Mouse (Mus musculus) hindbrain, embryonic 15.5 days (tissue): ENCODE results near the gene 9330182O14Rik. TPM values are rescaled to one million over a fixed set of nuclear protein-coding genes. Genes with fewer than 3 reads are reported as not detected.

Experiments used
- ATAC-seq: fragments of 200-750 bp; cut with Nextera tagmentation; 2 replicates; pipeline ENCODE4 v1.8.0; 2017; ENCODE audit warnings: low read depth, moderate number of reproducible peaks, moderate TSS enrichment; ENCODE audit not compliant: low FRiP score
- H3K27ac ChIP-seq: fragments of 300-500 bp; sonication (generic); replicated peaks from 2 replicates; pipeline ENCODE4 v1.5.1; 2015; ENCODE audit warnings: mild to moderate bottlenecking, inconsistent platforms
- H3K27me3 ChIP-seq: fragments of 300-500 bp; sonication (generic); 2 replicates; pipeline ENCODE4 v1.6.1; 2015; ENCODE audit warnings: control low read depth, inconsistent platforms
- H3K36me3 ChIP-seq: fragments of 300-500 bp; sonication (generic); 2 replicates; pipeline ENCODE4 v1.6.1; 2015; ENCODE audit warnings: control low read depth, inconsistent platforms
- H3K4me1 ChIP-seq: fragments of 300-500 bp; sonication (generic); replicated peaks from 2 replicates; pipeline ENCODE4 v1.6.1; 2015; ENCODE audit warnings: control low read depth, inconsistent platforms
- H3K4me2 ChIP-seq: fragments of 300-500 bp; sonication (generic); 2 replicates; pipeline ENCODE4 v1.6.1; 2015; ENCODE audit warnings: moderate library complexity, mild to moderate bottlenecking, inconsistent platforms
- H3K4me3 ChIP-seq: fragments of 300-500 bp; sonication (generic); 2 replicates; pipeline ENCODE4 v1.5.1; 2015; ENCODE audit warnings: mild to moderate bottlenecking, inconsistent platforms
- H3K9ac ChIP-seq: fragments of 300-500 bp; sonication (generic); 2 replicates; pipeline ENCODE4 v1.6.1; 2015; ENCODE audit warnings: inconsistent platforms
- H3K9me3 ChIP-seq: fragments of 300-500 bp; sonication (generic); 2 replicates; pipeline ENCODE4 v1.6.1; 2016; ENCODE audit warnings: control low read depth, inconsistent platforms
- WGBS: fragments of 180-500 bp; shearing (Covaris S2); methylation state at CpG from one replicate; pipeline ENCODE4 v1.1.7; 2015; 5-methylcytosine and 5-hydroxymethylcytosine counted together
- polyA plus RNA-seq: library from polyadenylated mRNA; unstranded; fragments of >200 nt; fragmentation: Nextera tagmentation; extraction: Ambion mirVana; gene quantifications from 2 replicates; pipeline ENCODE4 v1.2.1, GENCODE M21; 2015

Gene 9330182O14Rik
- polyA plus RNA-seq, result not detected in 2 replicates

- Histone ChIP-seq H3K9me3 (no peaks in the 10 kb centered on the region), H3K36me3 (no peaks in the 10 kb centered on the region), H3K27ac (no peak within 1 kb of the TSS), H3K9ac (no peak within 1 kb of the TSS), H3K4me1 (0 out of 2 replicates have a peak, but pooled peaks cover 3% of the 10 kb centered on the region), H3K27me3 (no peaks in the 10 kb centered on the region), H3K4me2 (no peak within 1 kb of the TSS), H3K4me3 (no peak within 1 kb of the TSS)
- ATAC-seq, result no peak
- 64% methylated on average over 10 of the region's 10 CpGs for WGBS
Measured at GRCm38 (mm10) chr15:40134152-40134792, at the start of gene 9330182O14Rik. 9330182O14Rik (plus strand) TSS chr15:40134365.

DNA sequence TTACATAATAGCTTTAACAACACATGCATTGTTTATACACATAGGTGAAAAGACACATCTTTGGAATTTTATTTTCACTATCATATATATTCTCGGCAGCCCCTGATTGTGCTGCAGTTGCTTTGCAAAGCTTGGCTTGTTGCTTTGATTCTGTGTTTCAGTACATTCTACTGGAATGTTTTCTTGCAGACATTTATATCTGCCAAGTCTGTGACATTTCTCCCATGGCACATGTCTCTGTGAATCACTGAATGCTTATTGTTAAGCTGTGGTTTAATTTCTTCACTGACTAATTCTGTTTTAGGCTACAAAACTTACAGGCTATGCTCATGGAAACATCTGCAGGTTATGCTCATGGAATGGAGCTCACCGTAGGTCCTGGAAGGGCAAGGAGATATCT, 30.9 kb upstream of the 9330182O14Rik start:
- no peak overlapping the region for H3K27ac ChIP-seq
- no peaks in the 10 kb centered on the region for H3K27me3 ChIP-seq
- H3K4me3 ChIP-seq, result no peak overlapping the region
- H3K36me3 ChIP-seq, result no peaks in the 10 kb centered on the region
- ATAC-seq, result no peak
- no peak overlapping the region for H3K4me2 ChIP-seq
- 88% methylated on average over 2 of the region's 2 CpGs for WGBS
- no peaks in the 10 kb centered on the region for H3K4me1 ChIP-seq
- no peaks in the 10 kb centered on the region for H3K9me3 ChIP-seq
- no peak overlapping the region for H3K9ac ChIP-seq

GRCm38 (mm10) chr15:40105712-40106111, 28.5 kb upstream of the 9330182O14Rik start:
- WGBS, result 83% methylated on average over 4 of the region's 4 CpGs
- no peaks in the 10 kb centered on the region for H3K27me3 ChIP-seq
- H3K36me3 ChIP-seq, result no peaks in the 10 kb centered on the region
- no peak overlapping the region for H3K4me3 ChIP-seq
- H3K4me2 ChIP-seq, result no peak overlapping the region
- H3K4me1 ChIP-seq, result no peaks in the 10 kb centered on the region
- ATAC-seq, result no peak
- no peak overlapping the region for H3K9ac ChIP-seq
- H3K9me3 ChIP-seq, result no peaks in the 10 kb centered on the region
- H3K27ac ChIP-seq, result no peak overlapping the region

DNA sequence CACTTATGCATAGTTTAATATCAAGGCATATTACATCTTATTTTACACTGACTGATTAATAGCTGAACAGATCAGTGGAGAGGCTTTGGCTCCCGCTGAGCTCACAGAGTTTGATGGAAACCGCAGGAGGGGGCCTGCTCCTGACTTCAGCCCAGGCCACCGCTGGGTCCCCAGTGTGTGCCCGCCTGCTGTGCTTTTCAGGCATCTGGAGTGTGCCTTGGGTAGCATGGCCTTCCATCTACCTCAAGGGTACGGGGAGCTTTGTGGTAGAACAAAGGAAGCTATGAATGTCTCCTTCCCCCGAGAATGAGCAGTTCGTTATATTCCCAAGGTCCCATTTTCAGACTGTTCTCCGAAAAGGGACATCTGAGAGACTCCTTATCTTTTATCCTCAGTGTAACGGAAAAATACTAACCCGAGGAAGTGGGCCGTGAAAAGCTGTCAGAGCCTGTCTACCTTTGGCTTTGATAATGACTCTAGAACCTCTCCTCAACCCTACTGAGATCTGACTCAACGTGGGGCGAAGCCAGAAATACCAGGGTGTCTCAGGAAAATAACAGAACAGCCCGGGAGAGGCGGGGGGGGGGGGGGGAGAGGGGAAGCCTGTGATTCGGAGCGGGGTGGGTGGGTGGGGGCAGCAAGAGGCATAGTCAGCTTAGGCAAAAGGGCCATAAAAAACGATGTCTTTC, 20.1 kb upstream of the 9330182O14Rik start:
- no peak overlapping the region; the same call in 1 of the 2 replicates for H3K4me3 ChIP-seq
- peak overlapping the region; percentile 55 for H3K4me2 ChIP-seq
- H3K9ac ChIP-seq, result no peak overlapping the region
- H3K27me3 ChIP-seq, result no peaks in the 10 kb centered on the region
- ATAC-seq, result peak; percentile 39
- H3K36me3 ChIP-seq, result no peaks in the 10 kb centered on the region
- H3K27ac ChIP-seq, result no peak overlapping the region
- WGBS, result 20% methylated on average over 14 of the region's 18 CpGs
- H3K9me3 ChIP-seq, result no peaks in the 10 kb centered on the region
- H3K4me1 ChIP-seq, result peaks cover 16% of the 10 kb centered on the region

GRCm38 (mm10) chr15:40114600-40115271, 19.4 kb upstream of the 9330182O14Rik start:
- Histone ChIP-seq H3K27ac (peak overlapping the region; percentile 43), H3K9me3 (no peaks in the 10 kb centered on the region), H3K4me2 (peak overlapping the region; percentile 55), H3K4me3 (peak overlapping the region; percentile 18), H3K27me3 (no peaks in the 10 kb centered on the region), H3K36me3 (no peaks in the 10 kb centered on the region), H3K4me1 (peaks cover 16% of the 10 kb centered on the region), H3K9ac (no peak overlapping the region)
- 19% methylated on average over 22 of the region's 22 CpGs for WGBS
- ATAC-seq, result peak; percentile 85

DNA sequence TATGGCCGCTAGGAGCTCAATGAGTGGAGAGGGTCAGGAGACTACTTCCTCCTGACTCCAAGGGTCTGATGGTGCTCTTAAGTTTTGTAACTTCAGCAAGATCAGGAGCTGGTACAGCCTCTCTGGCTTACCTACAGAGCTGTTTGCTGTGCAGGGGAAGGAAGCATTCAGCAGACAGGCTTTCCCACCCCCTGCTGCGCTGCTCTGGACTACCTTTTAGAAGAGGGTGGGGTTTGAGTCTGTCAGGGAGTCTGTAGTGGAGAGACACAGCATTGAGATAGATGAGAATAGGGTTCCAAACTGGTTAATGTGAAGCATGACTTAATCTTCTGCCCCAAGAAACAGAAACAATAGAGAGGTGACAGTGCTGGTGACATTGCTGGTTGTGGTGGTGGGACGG, 17.8 kb upstream of the 9330182O14Rik start:
- Histone ChIP-seq H3K4me3 (no peak overlapping the region), H3K36me3 (no peaks in the 10 kb centered on the region), H3K9me3 (no peaks in the 10 kb centered on the region), H3K9ac (no peak overlapping the region), H3K27ac (no peak overlapping the region), H3K4me2 (no peak overlapping the region), H3K4me1 (peaks cover 16% of the 10 kb centered on the region), H3K27me3 (no peaks in the 10 kb centered on the region)
- WGBS, result 70% methylated on average over 3 of the region's 3 CpGs
- no peak for ATAC-seq

- Histone ChIP-seq H3K9ac (no peak overlapping the region), H3K27ac (no peak overlapping the region), H3K4me1 (0 out of 2 replicates have a peak, but pooled peaks cover under 1% of the 10 kb centered on the region), H3K27me3 (no peaks in the 10 kb centered on the region), H3K4me2 (no peak overlapping the region), H3K36me3 (no peaks in the 10 kb centered on the region), H3K4me3 (no peak overlapping the region), H3K9me3 (no peaks in the 10 kb centered on the region)
- ATAC-seq, result peak; percentile 59; the same call in 1 of the 2 replicates
- 57% methylated on average over 9 of the region's 9 CpGs for WGBS
Measured at GRCm38 (mm10) chr15:40124211-40124953, 9.8 kb upstream of the 9330182O14Rik start.

- no peak for ATAC-seq
- H3K4me2 ChIP-seq, result no peak overlapping the region
- no peaks in the 10 kb centered on the region for H3K36me3 ChIP-seq
- 45% methylated on average over 5 of the region's 5 CpGs for WGBS
- no peaks in the 10 kb centered on the region for H3K27me3 ChIP-seq
- H3K9ac ChIP-seq, result no peak overlapping the region
- 0 out of 2 replicates have a peak, but pooled peaks cover 3% of the 10 kb centered on the region for H3K4me1 ChIP-seq
- no peak overlapping the region for H3K4me3 ChIP-seq
- H3K9me3 ChIP-seq, result no peaks in the 10 kb centered on the region
- H3K27ac ChIP-seq, result no peak overlapping the region
Measured at GRCm38 (mm10) chr15:40129496-40129895, 4.7 kb upstream of the 9330182O14Rik start.

DNA sequence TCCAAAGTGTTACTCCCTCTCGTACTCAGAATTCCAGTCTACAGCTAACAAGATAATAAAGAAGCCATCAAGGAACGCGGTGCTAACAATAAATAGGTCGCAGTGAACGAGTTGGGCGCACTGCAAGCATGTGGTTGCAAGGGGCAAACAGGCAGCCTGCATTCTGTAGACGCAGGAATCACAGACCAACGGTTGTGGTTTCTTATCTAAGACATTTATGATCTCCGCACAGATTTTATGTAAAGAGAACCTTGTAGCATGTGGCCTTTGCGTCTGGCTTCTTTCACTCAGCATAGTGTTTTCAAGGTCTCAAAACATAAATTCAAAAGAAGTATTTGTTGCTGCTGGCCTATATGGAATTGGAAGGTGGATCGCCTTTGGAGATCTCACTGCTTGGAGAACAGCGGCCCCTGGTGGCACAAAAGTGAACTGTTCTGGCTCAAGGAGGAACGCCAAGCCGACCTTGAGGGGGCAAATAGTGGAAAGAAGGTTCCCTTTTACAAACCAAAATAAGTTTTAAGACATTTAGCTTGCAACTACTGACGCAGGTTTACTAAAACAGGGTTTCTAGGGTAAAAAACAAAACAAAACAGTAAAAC, 3.2 kb upstream of the 9330182O14Rik start:
- H3K27me3 ChIP-seq, result no peaks in the 10 kb centered on the region
- H3K4me2 ChIP-seq, result no peak overlapping the region
- no peaks in the 10 kb centered on the region for H3K9me3 ChIP-seq
- H3K36me3 ChIP-seq, result no peaks in the 10 kb centered on the region
- no peak overlapping the region for H3K27ac ChIP-seq
- 0 out of 2 replicates have a peak, but pooled peaks have one; percentile 44 for ATAC-seq
- 30% methylated on average over 15 of the region's 15 CpGs for WGBS
- H3K9ac ChIP-seq, result no peak overlapping the region
- 0 out of 2 replicates have a peak, but pooled peaks cover 3% of the 10 kb centered on the region for H3K4me1 ChIP-seq
- no peak overlapping the region for H3K4me3 ChIP-seq

GRCm38 (mm10) chr15:40132408-40132807, 1.8 kb upstream of the 9330182O14Rik start:
- H3K4me1 ChIP-seq, result 0 out of 2 replicates have a peak, but pooled peaks cover 3% of the 10 kb centered on the region
- H3K9me3 ChIP-seq, result no peaks in the 10 kb centered on the region
- ATAC-seq, result no peak
- H3K27me3 ChIP-seq, result no peaks in the 10 kb centered on the region
- no peaks in the 10 kb centered on the region for H3K36me3 ChIP-seq
- no peak overlapping the region for H3K4me2 ChIP-seq
- 79% methylated on average over 4 of the region's 4 CpGs for WGBS
- no peak overlapping the region for H3K4me3 ChIP-seq
- no peak overlapping the region for H3K9ac ChIP-seq
- no peak overlapping the region for H3K27ac ChIP-seq

DNA sequence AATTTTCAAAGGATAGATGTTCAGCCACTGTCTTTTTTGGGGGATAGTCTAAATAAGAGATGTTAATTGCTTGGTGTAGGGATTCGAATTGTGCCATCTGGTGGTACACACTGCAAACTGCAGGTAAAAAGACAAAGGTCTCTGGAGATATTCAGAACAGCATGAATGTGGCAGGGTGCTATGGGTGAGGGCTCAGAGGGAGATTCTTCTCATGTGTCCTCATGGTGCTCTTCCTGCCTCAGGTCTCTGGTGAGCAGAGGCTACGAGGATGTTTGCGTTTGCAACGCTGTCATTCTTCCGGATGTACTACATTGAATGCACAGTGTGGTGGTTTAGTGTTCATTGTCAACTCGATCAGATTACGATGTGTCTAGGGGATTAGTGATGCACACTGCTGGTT, 10.1 kb downstream of the 9330182O14Rik start:
- ATAC-seq, result peak; percentile 56; the same call in 1 of the 2 replicates
- 47% methylated on average over 7 of the region's 7 CpGs for WGBS

More for the DNA sequence above, 10.1 kb downstream of the 9330182O14Rik start:
- Histone ChIP-seq H3K4me1 (no peaks in the 10 kb centered on the region), H3K4me3 (no peak overlapping the region), H3K36me3 (no peaks in the 10 kb centered on the region), H3K9me3 (no peaks in the 10 kb centered on the region), H3K27me3 (no peaks in the 10 kb centered on the region), H3K4me2 (no peak overlapping the region), H3K27ac (no peak overlapping the region), H3K9ac (no peak overlapping the region)
